Mouse (Mus musculus) brain, embryonic 14.5 days (tissue): Measurements from ENCODE around the gene Rhd.

Source experiments
- CTCF ChIP-seq: fragments of 200-500 bp; IDR thresholded peaks from 2 replicates; pipeline ENCODE4 v1.5.1; 2012; ENCODE audit warnings: inconsistent platforms, mild to moderate bottlenecking, moderate library complexity, borderline replicate concordance; ENCODE audit not compliant: insufficient read depth, insufficient read length; ENCODE audit errors: extremely low read depth
- POLR2A ChIP-seq: fragments of 200-500 bp; IDR thresholded peaks from 2 replicates; pipeline ENCODE4 v1.6.1; 2012; ENCODE audit warnings: mild to moderate bottlenecking, inconsistent platforms, borderline replicate concordance; ENCODE audit not compliant: poor library complexity, insufficient read depth, insufficient read length, severe bottlenecking; ENCODE audit errors: extremely low read depth

DNA sequence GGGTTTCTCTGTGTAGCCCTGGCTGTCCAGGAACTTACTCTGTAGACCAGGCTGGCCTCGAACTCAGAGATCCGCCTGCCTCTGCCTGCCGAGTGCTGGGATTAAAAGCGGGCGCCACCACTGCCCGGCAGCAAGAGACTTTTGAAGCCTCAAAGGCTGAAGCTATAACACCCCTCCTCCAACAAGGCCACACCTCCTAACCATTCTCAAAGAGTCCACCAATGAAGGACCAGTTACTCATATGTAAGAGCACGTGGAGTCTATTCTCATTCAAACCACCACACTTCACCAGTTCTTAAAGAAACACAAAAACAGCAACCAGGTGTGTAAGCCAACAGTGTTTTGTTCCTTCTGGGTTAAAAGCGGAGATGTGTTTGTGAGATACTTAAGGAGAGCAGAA is 3.3 kb downstream of the Rhd start:
- TF ChIP-seq POLR2A, result no peak
- no peak for TF ChIP-seq CTCF
